Mouse (Mus musculus): ENCODE measurements around the gene Gja3.
"Not testable (repeated sequence)": the region's sequence is repeated elsewhere in the genome, so short reads cannot be mapped to it uniquely, and the experiment has no call there.

DNA sequence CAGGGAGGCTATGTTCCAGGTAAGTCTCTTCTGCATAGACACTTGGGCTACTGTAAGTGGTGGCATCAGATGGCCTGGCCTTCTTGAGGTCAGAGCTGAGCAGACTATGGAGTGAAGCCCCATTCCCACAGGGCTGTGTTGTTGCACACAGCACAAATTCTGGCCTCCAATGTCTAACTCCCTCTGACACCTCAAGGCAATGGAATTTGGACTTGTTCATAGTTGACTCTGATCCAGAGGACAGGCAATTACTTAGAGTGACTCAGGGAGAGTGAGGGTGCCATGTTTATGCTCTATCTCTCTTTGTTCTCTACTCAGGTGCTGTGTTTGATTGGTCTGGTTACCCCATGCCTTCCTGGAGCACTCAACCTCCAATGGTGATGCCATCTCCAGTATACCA, 41.1 kb downstream of the Gja3 start:
- TF ChIP-seq CTCF (IDR thresholded peaks at IDR 0.05; ENCODE audit: extremely low read depth, insufficient read length, insufficient replicate concordance, low read depth, low read length); POLR2A (IDR thresholded peaks at IDR 0.05; ENCODE audit: low read depth, low read length): not testable (repeated sequence)

Measured in small intestine, adult 2 months (tissue).